In the genomic region with DNA sequence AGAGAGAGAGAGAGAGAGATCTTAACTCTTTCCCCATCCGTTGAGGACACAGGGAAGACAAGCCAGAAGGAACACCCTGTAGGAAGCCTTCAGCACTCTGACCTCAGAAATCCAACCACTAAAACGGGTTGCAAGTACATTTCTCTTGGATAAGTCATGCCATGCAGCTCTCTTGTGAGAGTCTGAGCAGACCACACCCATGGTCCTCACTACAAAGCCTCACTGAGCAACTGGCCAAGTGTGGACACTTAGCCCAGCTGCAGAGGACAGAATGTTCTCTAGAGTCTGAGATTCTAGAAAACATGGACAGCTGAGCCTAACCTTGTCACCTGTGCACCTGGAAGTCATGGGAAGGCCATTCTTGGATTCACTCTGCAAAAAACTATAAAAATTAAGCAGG, we compare ENCODE assay signal across 20 mouse cellular contexts.
A peak's percentile ranks its signal among the peaks of the same experiment; 100 is the strongest.
DNase-seq lines count a peak whose midpoint lies in the region; ATAC-seq and TF ChIP-seq lines count a peak whose summit lies in the region.
"Had no signal": no experiment of that assay in that cellular context is flagged by ENCODE, and none has a peak within 500 bp of the region (broad histone marks: within the 10 kb centered on the region; RNA-seq: fewer than 3 reads in every experiment).

No protein-coding gene starts in this region.

- H3K4me1 ChIP-seq in heart, embryonic 10.5 days = peaks cover 3% of the 10 kb centered on the region; the same call in 1 of the 2 replicates
- H3K4me1 ChIP-seq in intestine, embryonic 16.5 days (ENCODE audit: control insufficient read depth, insufficient read depth, low read length) = 0 out of 2 replicates have a peak, but pooled peaks cover 3% of the 10 kb centered on the region
- H3K4me1 ChIP-seq: kidney, embryonic 15.5 days; limb, embryonic 15.5 days had no signal

- intact Hi-C loops in left cerebral cortex, adult 2 months (cut with DNase I) = no loop called here
- intact Hi-C loops in left cerebral cortex, postnatal 36 days (cut with DNase I) = no loop called here

- no peak overlapping the region for H3K4me3 ChIP-seq in heart, embryonic 10.5 days
- no peak overlapping the region for H3K4me3 ChIP-seq in left cerebral cortex, adult 2 months
- no peak overlapping the region for H3K4me3 ChIP-seq in intestine, embryonic 16.5 days (ENCODE audit: low read length)
- H3K4me3 ChIP-seq: forebrain, embryonic 12.5 days; kidney, embryonic 15.5 days; limb, embryonic 15.5 days; neural tube, embryonic 13.5 days had no signal

- WGBS in heart, embryonic 10.5 days = 53% methylated on average over 2 of the region's 2 CpGs
- WGBS in intestine, embryonic 16.5 days = 52% methylated on average over 2 of the region's 2 CpGs

- DNase-seq in heart, adult 11 months = peak; percentile 97
- no peak for DNase-seq in heart, embryonic 10.5 days (ENCODE audit: low spot score)
- DNase-seq in left cerebral cortex, adult 2 months (ENCODE audit: extremely low spot score in 1 of 2, low spot score in 2 of 2) = no peak
- no peak for DNase-seq in left cerebral cortex, postnatal 36 days (ENCODE audit: low spot score in 2 of 2)
- peak; percentile 37 for DNase-seq in NIH3T3 (ENCODE audit: low read depth)
- peak; percentile 36 for DNase-seq in lung, postnatal 14 days
- DNase-seq: B cell, adult 2 months; cerebellum, adult 18-20 months; cerebellum, postnatal 25 days; layer of hippocampus, postnatal 36 days; midbrain, embryonic 14.5 days had no signal

- peaks cover 7% of the 10 kb centered on the region; the same call in 1 of the 2 replicates for H3K27me3 ChIP-seq in heart, embryonic 10.5 days (ENCODE audit: insufficient read depth, poor library complexity, severe bottlenecking)
- H3K27me3 ChIP-seq in intestine, embryonic 16.5 days (replicated peaks; ENCODE audit: control insufficient read depth, insufficient read depth, low read length) = no peaks in the 10 kb centered on the region
- H3K27me3 ChIP-seq: forebrain, embryonic 12.5 days; neural tube, embryonic 13.5 days had no signal

- H3K9me3 ChIP-seq in heart, embryonic 10.5 days = no peaks in the 10 kb centered on the region
- H3K9me3 ChIP-seq in intestine, embryonic 16.5 days (ENCODE audit: control insufficient read depth, low read length) = no peaks in the 10 kb centered on the region
- H3K9me3 ChIP-seq: forebrain, embryonic 12.5 days; kidney, embryonic 15.5 days; limb, embryonic 15.5 days; neural tube, embryonic 13.5 days had no signal

- no peak overlapping the region for H3K9ac ChIP-seq in intestine, embryonic 16.5 days (ENCODE audit: low read depth, low read length)
- H3K9ac ChIP-seq: forebrain, embryonic 12.5 days; kidney, embryonic 15.5 days; limb, embryonic 15.5 days; neural tube, embryonic 13.5 days had no signal

- no peaks in the 10 kb centered on the region for H3K36me3 ChIP-seq in heart, embryonic 10.5 days
- no peaks in the 10 kb centered on the region for H3K36me3 ChIP-seq in intestine, embryonic 16.5 days (ENCODE audit: control insufficient read depth, insufficient read depth, low read length)
- H3K36me3 ChIP-seq: forebrain, embryonic 12.5 days; kidney, embryonic 15.5 days; limb, embryonic 15.5 days; neural tube, embryonic 13.5 days had no signal

- no peak for ATAC-seq in intestine, embryonic 16.5 days
- no peak for ATAC-seq in frontal cortex, adult (ENCODE audit: low TSS enrichment)
- ATAC-seq: hindbrain, embryonic 16.5 days; intestine, postnatal 0 days had no signal

- H3K27ac ChIP-seq in heart, embryonic 10.5 days = no peak overlapping the region
- H3K27ac ChIP-seq in left cerebral cortex, adult 2 months = peak overlapping the region; percentile 66
- H3K27ac ChIP-seq in intestine, embryonic 16.5 days (ENCODE audit: low read length) = no peak overlapping the region
- H3K27ac ChIP-seq: forebrain, embryonic 12.5 days; kidney, embryonic 15.5 days; limb, embryonic 15.5 days; neural tube, embryonic 13.5 days had no signal

- no peak for TF ChIP-seq CTCF in left cerebral cortex, adult 2 months (IDR thresholded peaks at IDR 0.05)

- no peak overlapping the region for H3K4me2 ChIP-seq in intestine, embryonic 16.5 days (ENCODE audit: low read depth, low read length)
- H3K4me2 ChIP-seq: forebrain, embryonic 12.5 days; heart, embryonic 11.5 days; kidney, embryonic 15.5 days; limb, embryonic 15.5 days; neural tube, embryonic 13.5 days had no signal

Comparison
In these comparisons a context has a peak if more than half of its experiments do, and no peak if none do; other contexts are left out.
1. DNase-seq: peak in heart, adult 11 months (single experiment), NIH3T3 (single experiment) and lung, postnatal 14 days (single experiment); none in heart, embryonic 10.5 days (single experiment), left cerebral cortex, adult 2 months (0 of 2) and left cerebral cortex, postnatal 36 days (0 of 2).